Mouse (Mus musculus) cerebellum, adult 2 months (tissue): Measurements from ENCODE around the gene Romo1. TPM values are rescaled to one million over a fixed set of nuclear protein-coding genes. Genes with fewer than 3 reads are reported as not detected.

ENCODE experiments used
- DNase-seq, 2 experiments: peaks; one replicate each; pipeline ENCODE4 v3.0.0; 2021
- H3K27ac ChIP-seq: fragments of 200-500 bp; 2 replicates; pipeline ENCODE4 v1.5.1; 2012; ENCODE audit warnings: low read length, control low read depth, inconsistent platforms; ENCODE audit not compliant: insufficient read depth
- H3K27me3 ChIP-seq: fragments of 200-500 bp; 2 replicates; pipeline ENCODE4 v1.6.1; 2012; ENCODE audit warnings: inconsistent platforms, mild to moderate bottlenecking, low read length, moderate library complexity; ENCODE audit not compliant: control insufficient read depth, insufficient read depth
- H3K4me1 ChIP-seq: fragments of 200-500 bp; 2 replicates; pipeline ENCODE4 v1.6.1; 2011; ENCODE audit warnings: low read length; ENCODE audit not compliant: control insufficient read depth, insufficient read depth
- H3K4me3 ChIP-seq: fragments of 200-500 bp; replicated peaks from 2 replicates; pipeline ENCODE3; 2011; ENCODE audit warnings: mild to moderate bottlenecking, low read depth, low read length, control low read depth; ENCODE audit not compliant: insufficient read depth
- CTCF ChIP-seq: fragments of 200-500 bp; IDR thresholded peaks from 2 replicates; pipeline ENCODE4 v1.5.1; 2011; ENCODE audit warnings: low read depth, mild to moderate bottlenecking, control low read depth, low read length, moderate library complexity, borderline replicate concordance; ENCODE audit not compliant: insufficient read depth
- POLR2A ChIP-seq: fragments of 200-500 bp; IDR thresholded peaks from 2 replicates; pipeline ENCODE4 v1.6.1; 2011; ENCODE audit warnings: low read length, control low read depth, borderline replicate concordance; ENCODE audit not compliant: insufficient read depth
- WGBS: fragments of 180-500 bp; shearing (Covaris S2); methylation state at CpG from one replicate; pipeline ENCODE4 v1.1.7; 2018; 5-methylcytosine and 5-hydroxymethylcytosine counted together
- polyA plus RNA-seq: library from polyadenylated mRNA; depleted of rRNA; stranded (reverse); fragments of >200 nt; gene quantifications from 2 replicates; pipeline ENCODE4 v1.2.3, GENCODE M21; 2012; rRNA removed

Romo1 gene
- polyA plus RNA-seq, 1 experiment, result 245 TPM

DNA sequence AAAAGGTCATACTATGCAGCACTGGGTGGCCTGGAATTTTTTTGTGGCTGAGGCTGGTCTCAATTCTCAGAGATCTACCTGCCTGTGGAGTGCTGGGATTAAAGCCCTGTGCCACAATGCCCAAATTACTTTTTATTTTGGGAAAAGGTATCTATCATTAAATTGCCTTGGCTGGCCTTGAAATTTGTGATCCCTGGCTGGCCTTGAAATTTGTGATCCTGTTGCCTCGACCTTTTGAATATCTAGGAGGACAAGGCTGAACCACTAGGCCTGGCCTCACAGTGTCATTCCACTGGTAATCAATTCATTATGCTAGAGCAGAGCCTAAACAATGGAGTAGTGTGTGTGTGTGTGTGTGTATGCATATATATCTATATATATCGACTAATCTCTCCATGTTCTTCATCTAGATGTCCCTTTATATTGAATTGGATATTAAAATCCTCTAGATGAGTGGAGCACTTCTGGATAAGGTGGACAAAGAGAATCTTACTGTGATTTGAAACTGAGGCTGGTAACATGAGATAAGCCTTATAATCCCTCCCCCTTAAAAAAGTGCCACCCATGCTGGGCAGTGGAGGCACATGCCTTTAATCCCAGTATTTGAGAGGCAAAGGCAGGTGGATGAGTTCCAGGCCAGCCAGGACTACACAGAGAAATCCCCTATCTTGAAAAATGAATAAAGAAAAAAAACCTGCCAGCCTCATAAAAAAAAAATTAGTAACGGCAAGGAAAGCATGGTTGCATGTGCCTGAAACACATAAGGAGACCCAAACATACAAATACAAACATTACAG, 49.4 kb downstream of the Romo1 start:
- TF ChIP-seq POLR2A (no peak), CTCF (no peak)
- Histone ChIP-seq H3K27me3 (no peaks in the 10 kb centered on the region), H3K4me3 (no peak overlapping the region), H3K27ac (no peak overlapping the region), H3K4me1 (no peaks in the 10 kb centered on the region; the same call in 1 of the 2 replicates)
- no peak for DNase-seq
- WGBS, result 83% methylated on average over 3 of the region's 3 CpGs

DNA sequence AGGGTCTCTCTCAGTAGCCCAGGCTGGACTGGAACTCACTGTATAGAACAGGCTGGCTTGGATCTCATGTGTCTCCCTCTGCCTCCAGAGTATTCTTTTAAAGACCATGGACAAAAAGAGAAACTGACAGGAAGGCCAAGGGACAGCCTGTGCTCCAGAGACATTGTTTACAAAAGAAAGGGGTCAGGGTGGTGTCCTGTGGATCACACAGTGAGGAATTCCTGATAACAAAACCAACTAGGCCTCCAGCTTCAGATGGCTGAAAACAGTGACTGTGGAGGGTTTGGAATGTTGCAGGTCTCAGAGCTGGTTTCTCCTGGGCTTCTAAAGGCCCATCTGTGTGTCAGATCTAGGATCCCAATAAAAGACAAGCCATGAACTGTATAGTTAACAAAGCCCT, 50.7 kb downstream of the Romo1 start:
- no peak overlapping the region for H3K4me3 ChIP-seq
- no peaks in the 10 kb centered on the region for H3K27me3 ChIP-seq
- no peak for TF ChIP-seq CTCF
- TF ChIP-seq POLR2A, result no peak
- no peaks in the 10 kb centered on the region; the same call in 1 of the 2 replicates for H3K4me1 ChIP-seq
- H3K27ac ChIP-seq, result no peak overlapping the region
- no peak for DNase-seq

Other genes with a start within 250 kb of the Romo1 start
- 95.8 and 102 TPM in 2 replicates for gene Uqcc1, start 213.7 kb upstream of the Romo1 start, polyA plus RNA-seq
- gene Gm15557, start 203.3 kb upstream of the Romo1 start, polyA plus RNA-seq, result not detected in 2 replicates
- 0.14 and 0.21 TPM in 2 replicates for gene Gdf5, start 198.7 kb upstream of the Romo1 start, polyA plus RNA-seq
- 20.7 and 21.2 TPM in 2 replicates for gene Cep250, start 187.6 kb upstream of the Romo1 start, polyA plus RNA-seq
- 3.7 and 4.2 TPM in 2 replicates for gene 6430550D23Rik, start 136.1 kb upstream of the Romo1 start, polyA plus RNA-seq
- gene Ergic3, start 136.0 kb upstream of the Romo1 start, polyA plus RNA-seq, result 316 and 328 TPM in 2 replicates
- 0.23 TPM in 1 of 2 replicates, not detected in the other for gene Fer1l4, start 91.1 kb upstream of the Romo1 start, polyA plus RNA-seq
- 5.4 and 6.1 TPM in 2 replicates for gene Spag4, start 78.9 kb upstream of the Romo1 start, polyA plus RNA-seq
- 50.9 and 54.3 TPM in 2 replicates for gene Cpne1, start 32.1 kb upstream of the Romo1 start, polyA plus RNA-seq
- gene Rbm12, start 32.1 kb upstream of the Romo1 start, polyA plus RNA-seq, result 9.2 and 12.6 TPM in 2 replicates
- 4.0 and 5.7 TPM in 2 replicates for gene Gm28036, start 16.9 kb upstream of the Romo1 start, polyA plus RNA-seq
- gene Nfs1, start 147 bp downstream of the Romo1 start, polyA plus RNA-seq, result 67.5 and 71.7 TPM in 2 replicates
- 144 and 145 TPM in 2 replicates for gene Rbm39, start 36.2 kb downstream of the Romo1 start, polyA plus RNA-seq
- gene Phf20, start 52.4 kb downstream of the Romo1 start, polyA plus RNA-seq, result 44.6 and 48.3 TPM in 2 replicates
- 9.5 and 9.7 TPM in 2 replicates for gene Cnbd2, start 168.3 kb downstream of the Romo1 start, polyA plus RNA-seq
- 80.6 and 82.5 TPM in 2 replicates for gene Scand1, start 168.7 kb downstream of the Romo1 start, polyA plus RNA-seq